Mouse (Mus musculus) liver, adult 2 months (tissue): ENCODE results near the gene Fv1.

Experiments
- CTCF ChIP-seq: fragments of 200-500 bp; IDR thresholded peaks from 2 replicates; pipeline ENCODE4 v1.5.1; 2011; ENCODE audit warnings: low read depth, low read length, control low read depth
- POLR2A ChIP-seq: fragments of 200-500 bp; IDR thresholded peaks from 2 replicates; pipeline ENCODE4 v1.6.1; 2011; ENCODE audit warnings: low read length, control low read depth; ENCODE audit not compliant: insufficient read depth; ENCODE audit errors: extremely low read depth

GRCm38 (mm10) chr4:147879456-147879855 lies 10.7 kb downstream of the Fv1 start:
- no peak for TF ChIP-seq POLR2A
- no peak for TF ChIP-seq CTCF
